Mouse (Mus musculus) liver, embryonic 14.5 days (tissue): Measurements from ENCODE around the gene Gstm6. TPM values are rescaled to one million over a fixed set of nuclear protein-coding genes. Genes with fewer than 3 reads are reported as not detected.
"Not testable (repeated sequence)": the region's sequence is repeated elsewhere in the genome, so short reads cannot be mapped to it uniquely, and the experiment has no call there.

Experiments
- ATAC-seq: fragments of 200-750 bp; cut with Nextera tagmentation; 2 replicates; pipeline ENCODE4 v1.8.0; 2017; ENCODE audit warnings: moderate number of reproducible peaks, mild to moderate bottlenecking, moderate library complexity; ENCODE audit not compliant: insufficient read depth
- DNase-seq, 3 experiments: peaks; one replicate each; pipeline ENCODE4 v3.0.0-alpha.2; 2012 to 2013; ENCODE audit warnings: low read depth in 3 of 3, low spot score in 3 of 3
- H3K27ac ChIP-seq: fragments of 300-500 bp; sonication (generic); 2 replicates; pipeline ENCODE4 v1.5.1; 2014; ENCODE audit warnings: moderate library complexity, mild to moderate bottlenecking, control low read depth, inconsistent platforms
- H3K27me3 ChIP-seq: fragments of 300-500 bp; sonication (generic); 2 replicates; pipeline ENCODE4 v1.6.1; 2014; ENCODE audit warnings: mild to moderate bottlenecking, low read length, moderate library complexity; ENCODE audit not compliant: control insufficient read depth, insufficient read depth
- H3K36me3 ChIP-seq: fragments of 300-500 bp; sonication (generic); replicated peaks from 2 replicates; pipeline ENCODE4 v1.6.1; 2014; ENCODE audit warnings: low read depth; ENCODE audit not compliant: control insufficient read depth, insufficient read depth
- H3K4me1 ChIP-seq, 2 experiments: fragments of 200-500 bp in 1 of 2; fragments of 300-500 bp in 1 of 2; sonication (generic) in 1 of 2; replicated peaks; 2 replicates each; pipeline ENCODE4 v1.6.1; 2012 to 2014; ENCODE audit warnings: antibody characterized with exemption in 1 of 2, inconsistent platforms in 1 of 2, low read length in 1 of 2; ENCODE audit not compliant: control insufficient read depth in 2 of 2, insufficient read depth in 2 of 2
- H3K4me2 ChIP-seq: fragments of 300-500 bp; sonication (generic); 2 replicates; pipeline ENCODE4 v1.6.1; 2014; ENCODE audit warnings: low read depth, mild to moderate bottlenecking, control low read depth, moderate library complexity
- H3K4me3 ChIP-seq, 2 experiments: fragments of 200-500 bp in 1 of 2; fragments of 300-500 bp in 1 of 2; sonication (generic) in 1 of 2; 2 replicates each; pipeline ENCODE4 v1.5.1; 2012 to 2014; ENCODE audit warnings: low read depth in 2 of 2, low read length in 2 of 2, mild to moderate bottlenecking in 2 of 2, control low read depth in 1 of 2, inconsistent platforms in 1 of 2, moderate library complexity in 1 of 2; ENCODE audit not compliant: insufficient read depth in 1 of 2
- H3K9ac ChIP-seq: fragments of 300-500 bp; sonication (generic); replicated peaks from 2 replicates; pipeline ENCODE4 v1.6.1; 2014; ENCODE audit warnings: mild to moderate bottlenecking, control low read depth, moderate library complexity
- H3K9me3 ChIP-seq: fragments of 300-500 bp; sonication (generic); 2 replicates; pipeline ENCODE4 v1.6.1; 2016; ENCODE audit warnings: low read length, mixed read lengths; ENCODE audit not compliant: control insufficient read depth
- CTCF ChIP-seq: IDR thresholded peaks from 2 replicates; pipeline ENCODE4 v1.5.1; 2016; ENCODE audit warnings: antibody characterized with exemption, low read depth, control low read depth
- EP300 ChIP-seq: IDR thresholded peaks from 2 replicates; pipeline ENCODE4 v1.6.1; 2016; ENCODE audit warnings: antibody characterized with exemption, low read depth
- WGBS: fragments of 180-500 bp; shearing (Covaris S2); extraction: QIAGEN DNeasy Blood & Tissue Kit; methylation state at CpG from one replicate; pipeline ENCODE4 v1.1.7; 2014; ENCODE audit not compliant: insufficient replicate concordance; 5-methylcytosine and 5-hydroxymethylcytosine counted together
- polyA plus RNA-seq, 2 experiments: library from polyadenylated mRNA; depleted of rRNA in 1 of 2; stranded (reverse) in 1 of 2; unstranded in 1 of 2; fragments of >200 nt; fragmentation: Nextera tagmentation in 1 of 2; extraction: Ambion mirVana in 1 of 2; gene quantifications; 2 replicates each; pipeline versions ENCODE4 v1.2.1 to v1.2.3; 2012 to 2014

The Gstm6 gene
- polyA plus RNA-seq, 2 experiments = 6.2 to 12.8 TPM

GRCm38 (mm10) chr3:107953906-107954305, 10.4 kb upstream of the Gstm6 start:
- WGBS = 61% methylated on average over 5 of the region's 5 CpGs
- Histone ChIP-seq H3K27ac (no peak overlapping the region), H3K4me1 (no peaks in the 10 kb centered on the region), H3K27me3 (no peaks in the 10 kb centered on the region), H3K36me3 (no peaks in the 10 kb centered on the region), H3K9ac (no peak overlapping the region), H3K4me3 (no peak overlapping the region), H3K4me2 (no peak overlapping the region), H3K9me3 (no peaks in the 10 kb centered on the region)
- ATAC-seq = no peak
- DNase-seq = no peak
- TF ChIP-seq EP300 = no peak
- TF ChIP-seq CTCF = no peak

GRCm38 (mm10) chr3:107953328-107953755, 9.8 kb upstream of the Gstm6 start:
- ATAC-seq (no peak), DNase-seq (no peak)

GRCm38 (mm10) chr3:107950531-107950930, 7.0 kb upstream of the Gstm6 start:
- Histone ChIP-seq H3K4me3 (no peak overlapping the region), H3K27me3 (no peaks in the 10 kb centered on the region), H3K27ac (no peak overlapping the region), H3K36me3 (no peaks in the 10 kb centered on the region), H3K9me3 (no peaks in the 10 kb centered on the region), H3K9ac (no peak overlapping the region), H3K4me2 (no peak overlapping the region), H3K4me1 (no peaks in the 10 kb centered on the region)
- TF ChIP-seq EP300 = no peak
- TF ChIP-seq CTCF = no peak
- ATAC-seq (no peak), DNase-seq (no peak)
- 64% methylated on average over 11 of the region's 11 CpGs for WGBS

More at GRCm38 (mm10) chr3:107953328-107953755, 9.8 kb upstream of the Gstm6 start:
- H3K27ac ChIP-seq = no peak overlapping the region
- H3K9me3 ChIP-seq = no peaks in the 10 kb centered on the region
- H3K4me2 ChIP-seq = no peak overlapping the region
- no peaks in the 10 kb centered on the region for H3K36me3 ChIP-seq
- TF ChIP-seq CTCF (peak; percentile 90), EP300 (no peak)
- no peak overlapping the region for H3K9ac ChIP-seq
- H3K4me1 ChIP-seq = no peaks in the 10 kb centered on the region
- WGBS = 11% methylated on average over 6 of the region's 6 CpGs
- no peaks in the 10 kb centered on the region for H3K27me3 ChIP-seq
- H3K4me3 ChIP-seq = no peak overlapping the region

GRCm38 (mm10) chr3:107949461-107949860, 5.9 kb upstream of the Gstm6 start:
- not testable (repeated sequence) for H3K9me3 ChIP-seq, H3K4me3 ChIP-seq, H3K27me3 ChIP-seq, H3K4me1 ChIP-seq, ATAC-seq, H3K4me2 ChIP-seq, H3K9ac ChIP-seq, H3K27ac ChIP-seq, DNase-seq, H3K36me3 ChIP-seq
- 70% methylated on average over 1 of the region's 1 CpGs for WGBS

- TF ChIP-seq CTCF (peak; percentile 56; the same call in 1 of the 2 replicates), EP300 (no peak)
Observed at GRCm38 (mm10) chr3:107945729-107946128, 2.2 kb upstream of the Gstm6 start.

More at GRCm38 (mm10) chr3:107945729-107946128, 2.2 kb upstream of the Gstm6 start:
- 34% methylated on average over 4 of the region's 4 CpGs for WGBS
- H3K9ac ChIP-seq = no peak overlapping the region
- DNase-seq (no peak), ATAC-seq (no peak)
- no peaks in the 10 kb centered on the region for H3K36me3 ChIP-seq
- H3K27me3 ChIP-seq = no peaks in the 10 kb centered on the region
- H3K4me1 ChIP-seq = no peaks in the 10 kb centered on the region
- H3K27ac ChIP-seq = no peak overlapping the region
- no peak overlapping the region for H3K4me3 ChIP-seq
- no peaks in the 10 kb centered on the region for H3K9me3 ChIP-seq
- no peak overlapping the region for H3K4me2 ChIP-seq
